ENCODE assay signal across 15 mouse cellular contexts in the genomic region with DNA sequence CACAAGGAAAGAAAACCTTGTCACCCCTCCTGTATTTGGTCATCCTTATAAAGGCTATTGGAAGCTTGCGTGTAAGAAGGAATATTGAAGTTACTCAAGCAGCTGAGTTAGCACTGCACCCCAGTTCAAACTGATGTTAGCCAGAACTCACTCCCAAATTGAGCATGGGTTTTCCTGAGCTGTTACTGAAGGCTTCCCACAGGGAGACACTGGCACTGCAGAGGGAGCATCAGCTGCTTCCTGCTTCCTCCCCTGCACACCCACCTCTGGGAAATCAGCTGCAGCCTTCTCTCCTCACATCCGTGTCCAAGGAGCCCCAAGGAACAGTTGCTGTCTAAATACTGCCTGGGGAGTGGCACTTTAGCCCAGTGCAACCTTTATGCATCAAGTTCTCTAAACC.
DNase-seq lines count a peak whose midpoint lies in the region; ATAC-seq lines count a peak whose summit lies in the region.
"Had no signal": no experiment of that assay in that cellular context is flagged by ENCODE, and none has a peak within 500 bp of the region (broad histone marks: within the 10 kb centered on the region; RNA-seq: fewer than 3 reads in every experiment).

No protein-coding gene starts in this region.

- ATAC-seq in frontal cortex, adult (ENCODE audit: low TSS enrichment), result peak; percentile 92
- ATAC-seq: intestine, embryonic 16.5 days; liver, embryonic 12.5 days had no signal

- DNase-seq in frontal cortex, postnatal 25 days (ENCODE audit: low spot score in 2 of 2), result no peak
- DNase-seq in left cerebral cortex, adult 18-20 months (ENCODE audit: low spot score in 2 of 2), result peak; percentile 15 to 50
- DNase-seq in left cerebral cortex, postnatal 10 days (ENCODE audit: extremely low spot score in 1 of 2, low spot score in 2 of 2), result no peak
- peak; percentile 68 for DNase-seq in brain, adult 2 months (ENCODE audit: low read depth, low spot score)
- DNase-seq in left cerebral cortex, postnatal 14 days (ENCODE audit: low spot score in 2 of 2), result peak; percentile 16 to 28
- DNase-seq in cerebellum, adult 8-10 months, result no peak
- DNase-seq: adrenal gland, adult 2 months; gastrocnemius, postnatal 14 days; lung, adult 2 months; lung, postnatal 36 days; spleen, adult 18-20 months; thymus, postnatal 36 days had no signal

- intact Hi-C loops in left cerebral cortex, postnatal 10 days (cut with DNase I), result no loop called here
- intact Hi-C loops in left cerebral cortex, postnatal 14 days (cut with DNase I), result loop anchor here (10.0 kb wide), 1 partner anchor 121 kb away; no protein-coding TSS in a partner anchor

Comparison
In these comparisons a context has a peak if more than half of its experiments do, and no peak if none do; other contexts are left out.
1. DNase-seq: peak in left cerebral cortex, adult 18-20 months (2 of 2), brain, adult 2 months (single experiment) and left cerebral cortex, postnatal 14 days (2 of 2); none in frontal cortex, postnatal 25 days (0 of 2), left cerebral cortex, postnatal 10 days (0 of 2) and cerebellum, adult 8-10 months (single experiment).